Mouse (Mus musculus) embryonic facial prominence, embryonic 14.5 days (tissue): ENCODE results near the gene C1ql4. TPM values are rescaled to one million over a fixed set of nuclear protein-coding genes. Genes with fewer than 3 reads are reported as not detected.
"Not testable (repeated sequence)": the region's sequence is repeated elsewhere in the genome, so short reads cannot be mapped to it uniquely, and the experiment has no call there.

Experiments
- ATAC-seq: fragments of 200-750 bp; cut with Nextera tagmentation; 2 replicates; pipeline ENCODE4 v1.8.0; 2017; ENCODE audit warnings: low read depth, moderate number of reproducible peaks, moderate TSS enrichment
- DNase-seq: peaks from one replicate; pipeline ENCODE4 v3.0.0-alpha.2; 2015; ENCODE audit warnings: low spot score
- H3K27ac ChIP-seq: fragments of 300-500 bp; sonication (generic); replicated peaks from 2 replicates; pipeline ENCODE4 v1.5.1; 2014; ENCODE audit warnings: low read depth, mild to moderate bottlenecking, low read length, moderate library complexity
- H3K27me3 ChIP-seq: fragments of 300-500 bp; sonication (generic); replicated peaks from 2 replicates; pipeline ENCODE4 v1.6.1; 2014; ENCODE audit warnings: low read length; ENCODE audit not compliant: control insufficient read depth, insufficient read depth
- H3K36me3 ChIP-seq: fragments of 300-500 bp; sonication (generic); 2 replicates; pipeline ENCODE4 v1.6.1; 2014; ENCODE audit warnings: low read length, mixed read lengths; ENCODE audit not compliant: control insufficient read depth, insufficient read depth
- H3K4me1 ChIP-seq: fragments of 300-500 bp; sonication (generic); 2 replicates; pipeline ENCODE4 v1.6.1; 2014; ENCODE audit warnings: antibody characterized with exemption, low read length; ENCODE audit not compliant: control insufficient read depth, insufficient read depth
- H3K4me2 ChIP-seq: fragments of 300-500 bp; sonication (generic); 2 replicates; pipeline ENCODE4 v1.6.1; 2014; ENCODE audit warnings: low read depth, mild to moderate bottlenecking, low read length, moderate library complexity, mixed read lengths
- H3K4me3 ChIP-seq: fragments of 300-500 bp; sonication (generic); 2 replicates; pipeline ENCODE4 v1.5.1; 2014; ENCODE audit warnings: low read depth, mild to moderate bottlenecking, low read length
- H3K9ac ChIP-seq: fragments of 300-500 bp; sonication (generic); 2 replicates; pipeline ENCODE4 v1.6.1; 2014; ENCODE audit warnings: low read depth, mild to moderate bottlenecking, low read length, moderate library complexity, mixed read lengths
- H3K9me3 ChIP-seq: fragments of 300-500 bp; sonication (generic); 2 replicates; pipeline ENCODE4 v1.6.1; 2016; ENCODE audit warnings: low read length; ENCODE audit not compliant: control insufficient read depth
- WGBS: fragments of 180-500 bp; shearing (Covaris S2); extraction: QIAGEN DNeasy Blood & Tissue Kit; methylation state at CpG from one replicate; pipeline ENCODE4 v1.1.7; 2014; 5-methylcytosine and 5-hydroxymethylcytosine counted together
- polyA plus RNA-seq: library from polyadenylated mRNA; unstranded; fragments of >200 nt; fragmentation: Nextera tagmentation; extraction: Ambion mirVana; gene quantifications from 2 replicates; pipeline ENCODE4 v1.2.1, GENCODE M21; 2014

C1ql4 gene
- polyA plus RNA-seq, 1 experiment from 2014 or later: 0.11 TPM

DNA sequence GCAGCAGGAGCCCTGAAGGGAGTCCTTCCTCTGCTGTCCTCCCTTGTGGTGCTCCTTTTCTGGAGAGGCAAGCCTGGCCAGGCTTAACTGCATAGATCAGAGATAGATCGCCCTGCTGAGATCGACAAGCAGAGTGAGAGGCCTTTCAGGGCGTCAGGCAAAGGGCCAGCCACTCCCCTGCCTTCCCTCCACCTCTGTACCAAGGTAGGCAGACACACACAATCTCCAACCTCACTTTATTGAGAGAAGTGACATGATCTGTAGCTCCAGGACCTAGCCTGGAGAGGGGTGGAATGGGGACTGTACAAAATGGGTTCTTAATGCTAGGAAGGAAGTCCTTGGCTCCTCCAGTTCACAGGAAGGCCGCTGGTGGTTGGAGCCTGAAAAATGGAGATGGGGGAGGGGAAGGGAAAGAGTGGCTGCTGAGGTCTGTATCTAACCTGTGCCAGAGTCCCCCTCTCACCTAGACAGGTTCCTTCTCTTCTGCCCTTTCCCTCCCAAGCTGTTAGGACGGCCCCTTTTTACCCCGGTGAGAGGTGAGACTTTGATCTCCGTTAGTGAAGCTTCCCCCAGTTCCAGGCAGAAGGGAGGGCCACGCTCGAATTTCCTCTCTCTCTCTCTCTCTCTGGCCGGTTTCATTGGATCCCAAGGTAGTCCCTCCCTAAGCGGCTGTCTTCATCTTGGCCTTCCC is 3.6 kb downstream of the C1ql4 start:
- Histone ChIP-seq H3K36me3 (peaks cover 19% of the 10 kb centered on the region), H3K27me3 (peaks cover 52% of the 10 kb centered on the region), H3K4me2 (0 out of 2 replicates have a peak overlapping the region, but pooled peaks have one; percentile 7), H3K27ac (no peak overlapping the region), H3K9ac (no peak overlapping the region), H3K4me1 (no peaks in the 10 kb centered on the region), H3K9me3 (no peaks in the 10 kb centered on the region), H3K4me3 (no peak overlapping the region)
- 5% methylated on average over 10 of the region's 11 CpGs for WGBS
- DNase-seq (no peak), ATAC-seq (no peak)

DNA sequence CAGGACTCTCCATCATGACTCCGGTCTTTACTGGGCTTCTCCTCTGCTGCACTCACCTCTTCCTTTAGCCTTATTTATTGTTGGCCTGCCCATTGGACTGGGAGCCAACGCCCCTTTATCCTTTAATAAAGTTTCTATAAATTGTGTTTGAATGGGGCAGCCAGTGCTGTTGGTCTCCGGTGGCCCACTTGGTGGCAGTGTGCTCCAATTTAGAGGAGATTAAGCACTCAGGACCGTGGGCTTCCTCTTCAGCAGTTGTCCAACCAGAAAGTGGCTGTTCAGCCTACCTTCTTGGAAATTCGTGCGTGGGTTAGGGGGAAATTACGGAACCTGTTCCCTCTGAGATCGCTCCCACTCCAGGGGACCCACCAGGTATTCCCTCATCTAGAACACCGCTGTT is 4.4 kb downstream of the C1ql4 start:
- 74% methylated on average over 9 of the region's 9 CpGs for WGBS
- Histone ChIP-seq H3K27ac (no peak overlapping the region), H3K27me3 (peaks cover 45% of the 10 kb centered on the region), H3K9ac (no peak overlapping the region), H3K9me3 (no peaks in the 10 kb centered on the region), H3K4me2 (no peak overlapping the region), H3K4me1 (no peaks in the 10 kb centered on the region), H3K4me3 (no peak overlapping the region), H3K36me3 (peaks cover 22% of the 10 kb centered on the region)
- DNase-seq (peak; percentile 61), ATAC-seq (no peak)

DNA sequence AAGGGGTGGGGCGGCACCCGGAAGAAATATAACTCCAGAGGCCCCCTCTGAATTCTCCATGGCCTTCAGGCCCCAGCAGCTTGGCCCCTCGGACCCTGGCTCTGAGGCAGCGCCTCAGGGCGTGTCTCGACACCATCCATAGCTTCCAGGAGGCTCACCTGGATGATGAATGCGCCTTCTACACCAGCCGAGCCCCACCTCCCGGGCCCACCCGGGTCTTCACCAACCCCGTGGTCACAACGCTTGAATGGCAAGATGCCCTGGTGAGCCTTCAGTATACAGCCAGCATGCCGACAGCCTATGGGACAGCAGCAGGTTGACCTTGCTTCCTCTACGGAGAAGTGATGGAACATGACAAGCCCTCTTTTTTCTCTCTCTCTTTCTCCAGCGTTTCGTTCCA is 4.8 kb downstream of the C1ql4 start:
- WGBS: 92% methylated on average over 16 of the region's 16 CpGs
- no peaks in the 10 kb centered on the region for H3K9me3 ChIP-seq
- no peak for DNase-seq
- no peak overlapping the region for H3K4me2 ChIP-seq
- H3K4me1 ChIP-seq: no peaks in the 10 kb centered on the region
- no peak overlapping the region for H3K27ac ChIP-seq
- no peak overlapping the region for H3K4me3 ChIP-seq
- H3K36me3 ChIP-seq: peaks cover 26% of the 10 kb centered on the region
- H3K9ac ChIP-seq: no peak overlapping the region
- ATAC-seq: no peak
- peaks cover 40% of the 10 kb centered on the region for H3K27me3 ChIP-seq

DNA sequence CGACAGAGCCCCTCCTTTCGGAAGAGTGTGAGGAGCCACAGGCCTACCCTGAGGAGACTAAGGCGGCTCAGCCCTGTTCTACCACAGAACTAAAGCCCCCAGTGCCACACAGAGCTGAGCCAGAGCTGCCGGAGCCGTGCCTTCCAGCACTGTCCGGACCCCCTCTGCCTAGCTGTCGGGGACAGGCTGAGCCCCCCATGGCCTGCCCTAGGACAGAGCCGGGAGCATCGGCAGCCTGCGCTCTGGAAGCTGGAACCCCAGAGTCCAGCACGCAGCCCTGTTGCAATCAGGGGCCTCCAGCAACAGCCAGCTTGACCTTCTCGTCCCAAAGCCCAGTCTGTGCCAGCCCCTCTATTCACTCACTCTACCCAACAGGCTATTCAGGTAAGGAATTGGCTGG is 5.3 kb downstream of the C1ql4 start:
- peaks cover 26% of the 10 kb centered on the region for H3K36me3 ChIP-seq
- no peak overlapping the region for H3K27ac ChIP-seq
- H3K4me1 ChIP-seq: no peaks in the 10 kb centered on the region
- H3K4me3 ChIP-seq: no peak overlapping the region
- peaks cover 35% of the 10 kb centered on the region for H3K27me3 ChIP-seq
- ATAC-seq: no peak
- DNase-seq: no peak
- no peaks in the 10 kb centered on the region for H3K9me3 ChIP-seq
- WGBS: 94% methylated on average over 10 of the region's 12 CpGs
- no peak overlapping the region for H3K9ac ChIP-seq
- H3K4me2 ChIP-seq: no peak overlapping the region

DNA sequence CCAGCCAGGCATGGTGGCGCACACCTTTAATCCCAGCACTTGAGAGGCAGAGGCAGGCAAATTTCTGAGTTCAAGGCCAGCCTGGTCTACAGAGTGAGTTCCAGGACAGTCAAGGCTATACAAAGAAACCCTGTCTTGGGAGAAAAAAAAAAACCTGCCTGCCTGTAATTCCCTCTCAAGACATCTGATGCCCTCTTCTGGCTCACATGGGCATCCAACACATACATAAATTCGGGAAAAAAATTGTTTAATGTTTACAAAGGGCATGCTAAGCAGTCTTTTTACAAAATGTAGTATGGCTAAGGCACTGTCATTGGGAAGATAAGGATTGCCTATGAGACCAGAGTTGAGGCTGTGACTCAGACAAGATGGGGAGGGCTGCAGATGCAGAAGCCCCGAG is 7.8 kb downstream of the C1ql4 start:
- no peak overlapping the region for H3K9ac ChIP-seq
- H3K27ac ChIP-seq: no peak overlapping the region
- no peaks in the 10 kb centered on the region for H3K9me3 ChIP-seq
- WGBS: 87% methylated on average over 3 of the region's 3 CpGs
- H3K36me3 ChIP-seq: peaks cover 31% of the 10 kb centered on the region
- H3K4me1 ChIP-seq: peaks cover 9% of the 10 kb centered on the region
- no peak overlapping the region for H3K4me2 ChIP-seq
- no peak for DNase-seq
- ATAC-seq: no peak
- H3K27me3 ChIP-seq: peaks cover 10% of the 10 kb centered on the region; the same call in 1 of the 2 replicates
- H3K4me3 ChIP-seq: no peak overlapping the region

DNA sequence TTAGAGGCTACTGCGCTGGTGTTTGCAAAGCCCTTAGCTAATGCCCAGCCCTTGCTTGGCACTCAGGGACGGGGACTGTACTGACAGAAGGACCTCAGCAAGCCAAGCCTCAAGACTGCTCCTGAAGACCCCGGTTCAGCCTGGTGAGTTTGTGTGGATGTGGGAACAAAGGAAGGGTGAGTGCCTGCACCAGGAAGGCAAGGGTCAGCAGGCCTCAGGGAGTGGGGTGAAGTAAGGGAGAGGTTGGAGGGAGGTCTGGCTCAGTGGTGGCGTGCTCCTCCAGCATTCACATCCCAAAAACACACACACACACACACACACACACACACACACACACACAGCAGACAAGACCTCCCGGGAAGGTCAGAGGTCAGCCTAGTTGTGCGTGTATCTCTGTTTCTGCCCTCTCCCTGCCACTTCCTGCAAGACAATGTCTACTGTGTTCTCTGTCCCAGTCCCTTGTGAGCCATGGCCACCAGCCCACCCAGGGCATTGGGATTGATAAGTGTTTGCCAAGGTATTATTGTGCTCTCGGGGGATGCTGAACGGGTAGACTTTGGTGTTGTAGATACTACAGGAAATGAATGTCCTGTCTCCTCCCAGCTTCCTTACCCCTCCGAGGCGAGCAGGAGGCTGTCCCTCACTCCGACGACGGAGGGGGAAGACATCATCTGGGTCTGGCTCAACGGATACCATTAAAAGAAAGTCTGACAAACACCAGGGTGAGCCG is 9.3 kb downstream of the C1ql4 start:
- Histone ChIP-seq H3K4me2 (no peak overlapping the region), H3K27me3 (no peaks in the 10 kb centered on the region), H3K4me3 (no peak overlapping the region), H3K36me3 (peaks cover 31% of the 10 kb centered on the region), H3K4me1 (peaks cover 14% of the 10 kb centered on the region), H3K27ac (no peak overlapping the region), H3K9me3 (no peaks in the 10 kb centered on the region), H3K9ac (peak overlapping the region; percentile 2)
- 53% methylated on average over 13 of the region's 15 CpGs for WGBS
- no peak for ATAC-seq
- no peak for DNase-seq

DNA sequence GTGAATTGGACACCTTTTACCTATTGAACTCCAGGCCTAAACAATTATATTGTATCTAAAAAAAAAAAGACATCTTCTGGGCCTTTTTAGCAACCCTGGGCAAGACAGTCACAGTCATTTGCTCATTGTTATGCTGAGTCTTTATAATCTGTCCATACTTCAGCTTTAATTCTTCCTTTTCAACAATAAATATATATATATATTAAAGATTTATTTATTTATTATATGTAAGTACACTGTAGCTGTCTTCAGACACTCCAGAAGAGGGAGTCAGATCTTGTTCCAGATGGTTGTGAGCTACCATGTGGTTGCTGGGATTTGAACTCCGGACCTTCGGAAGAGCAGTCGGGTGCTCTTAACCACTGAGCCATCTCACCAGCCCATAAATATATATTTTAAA is 11.6 kb downstream of the C1ql4 start:
- WGBS: 100% methylated on average over 3 of the region's 3 CpGs
- Histone ChIP-seq H3K36me3 (peaks cover 16% of the 10 kb centered on the region), H3K4me2 (peak overlapping the region; percentile 98), H3K4me1 (peaks cover 14% of the 10 kb centered on the region), H3K9ac (peak overlapping the region; percentile 86; the same call in 1 of the 2 replicates), H3K4me3 (peak overlapping the region; percentile 55)
- H3K27ac ChIP-seq, H3K9me3 ChIP-seq, DNase-seq, ATAC-seq, H3K27me3 ChIP-seq: not testable (repeated sequence)

DNA sequence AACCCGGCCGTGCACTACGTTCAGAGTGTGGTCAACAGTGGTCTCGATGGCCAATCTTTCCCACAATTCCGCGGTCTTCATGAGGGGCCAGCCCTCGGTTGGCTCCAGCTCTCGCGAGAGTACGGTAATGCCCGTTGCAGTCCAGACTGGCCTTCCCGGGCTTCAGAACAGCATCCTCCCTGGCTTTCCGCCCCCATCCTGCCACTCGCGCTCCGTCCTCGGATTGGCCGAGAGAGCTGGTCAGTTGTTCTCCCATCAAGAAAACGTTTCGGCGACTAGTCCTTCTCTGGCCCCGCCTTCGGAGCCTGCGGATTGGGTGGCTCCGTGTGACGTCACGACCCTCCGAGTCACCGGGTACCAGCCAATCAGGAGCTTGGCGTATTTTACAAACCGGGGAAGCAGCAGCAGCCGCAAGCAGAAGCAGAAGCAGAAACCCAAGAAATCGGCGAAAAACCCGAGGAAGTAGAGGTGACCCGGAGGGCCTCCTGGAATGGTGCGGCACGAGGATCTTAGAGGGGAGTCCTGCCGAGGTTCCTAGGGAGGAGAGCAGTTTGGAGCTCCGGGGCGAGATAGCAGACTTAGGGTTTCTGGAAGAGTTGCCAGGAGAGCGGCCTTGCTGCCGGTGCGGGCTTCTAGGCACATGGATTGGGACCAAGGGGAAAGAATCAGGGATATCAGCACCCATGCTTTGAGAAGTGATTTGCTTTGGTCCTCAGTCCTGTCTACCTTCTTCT is 12.8 kb downstream of the C1ql4 start:
- Histone ChIP-seq H3K4me2 (peak overlapping the region; percentile 98), H3K9me3 (no peaks in the 10 kb centered on the region), H3K9ac (peak overlapping the region; percentile 86), H3K4me1 (peaks cover 14% of the 10 kb centered on the region), H3K4me3 (peak overlapping the region; percentile 55), H3K36me3 (peaks cover 12% of the 10 kb centered on the region), H3K27ac (peak overlapping the region; percentile 93), H3K27me3 (no peaks in the 10 kb centered on the region)
- WGBS: under 1% methylated on average over 44 of the region's 44 CpGs
- ATAC-seq: peak; percentile 97
- DNase-seq: peak; percentile 99
